Comparison of ENCODE assay signal across 8 mouse cellular contexts in genomic region chr15:86057413-86057812, GRCm38 (mm10). TPM values are rescaled to one million over a fixed set of nuclear protein-coding genes. Genes with fewer than 3 reads are reported as not detected.
DNase-seq lines count a peak whose midpoint lies in the region; ATAC-seq and TF ChIP-seq lines count a peak whose summit lies in the region.

Gene Gramd4 (plus strand): TSS chr15:86057695.

- peak within 1 kb of the TSS; percentile 84 for H3K4me2 ChIP-seq in intestine, embryonic 14.5 days (ENCODE audit: low read length)
- H3K4me2 ChIP-seq in lung, embryonic 16.5 days (ENCODE audit: low read depth, low read length): peak within 1 kb of the TSS; percentile 80

- WGBS in spleen, adult 2 months: 67% methylated on average over 6 of the region's 6 CpGs
- 28% methylated on average over 6 of the region's 6 CpGs for WGBS in intestine, embryonic 14.5 days
- WGBS in lung, embryonic 16.5 days: 19% methylated on average over 6 of the region's 6 CpGs

- H3K27me3 ChIP-seq in spleen, adult 2 months (ENCODE audit: control insufficient read depth, insufficient read depth, low read length): no peaks in the 10 kb centered on the region
- H3K27me3 ChIP-seq in intestine, embryonic 14.5 days (replicated peaks; ENCODE audit: control insufficient read depth, insufficient read depth, low read length): no peaks in the 10 kb centered on the region
- no peaks in the 10 kb centered on the region for H3K27me3 ChIP-seq in lung, embryonic 16.5 days (ENCODE audit: control insufficient read depth, insufficient read depth, low read depth, low read length)

- DNase-seq in spleen, adult 2 months (ENCODE audit: low read depth in 1 of 2, low spot score in 2 of 2): no peak
- no peak for DNase-seq in spleen, adult 18-20 months
- peak; percentile 81 for DNase-seq in cerebellum, adult 11 months
- DNase-seq in gonadal fat pad, adult 2 months (ENCODE audit: low read depth): peak; percentile 81
- no peak for DNase-seq in intestine, embryonic 14.5 days (ENCODE audit: low spot score)
- no peak for DNase-seq in frontal cortex, postnatal 14 days (ENCODE audit: low spot score in 2 of 2)
- DNase-seq in embryo, embryonic 10.5 days (ENCODE audit: low spot score): no peak

- no peaks in the 10 kb centered on the region for H3K36me3 ChIP-seq in spleen, adult 2 months (ENCODE audit: control insufficient read depth, insufficient read depth, low read length)
- H3K36me3 ChIP-seq in intestine, embryonic 14.5 days (ENCODE audit: control insufficient read depth, insufficient read depth, low read length): no peaks in the 10 kb centered on the region
- H3K36me3 ChIP-seq in lung, embryonic 16.5 days (ENCODE audit: control insufficient read depth, insufficient read depth, low read length): no peaks in the 10 kb centered on the region

- ATAC-seq in intestine, embryonic 14.5 days (replicated peaks; ENCODE audit: low FRiP score, low TSS enrichment, low read depth): no peak
- ATAC-seq in lung, embryonic 16.5 days (ENCODE audit: low read depth): no peak

- peak within 1 kb of the TSS; percentile 86 for H3K9ac ChIP-seq in intestine, embryonic 14.5 days (ENCODE audit: low read length)
- H3K9ac ChIP-seq in lung, embryonic 16.5 days (ENCODE audit: low read length): peak within 1 kb of the TSS; percentile 92

- no peak for TF ChIP-seq CTCF in spleen, adult 2 months (IDR thresholded peaks at IDR 0.05; ENCODE audit: extremely low read depth, insufficient read depth, insufficient read length, insufficient replicate concordance)

- H3K4me1 ChIP-seq in spleen, adult 2 months (ENCODE audit: control insufficient read depth, insufficient read depth, insufficient read length): peaks cover 50% of the 10 kb centered on the region
- peaks cover 24% of the 10 kb centered on the region for H3K4me1 ChIP-seq in intestine, embryonic 14.5 days (replicated peaks; ENCODE audit: control insufficient read depth, insufficient read depth, low read length)
- H3K4me1 ChIP-seq in lung, embryonic 16.5 days (replicated peaks; ENCODE audit: control insufficient read depth, insufficient read depth, low read length): peaks cover 36% of the 10 kb centered on the region

- TF ChIP-seq POLR2A in spleen, adult 2 months (IDR thresholded peaks at IDR 0.05; ENCODE audit: low read depth, low read length): no peak

- peak within 1 kb of the TSS; percentile 64 for H3K4me3 ChIP-seq in spleen, adult 2 months (ENCODE audit: extremely low read depth, insufficient read depth, insufficient read length)
- peak within 1 kb of the TSS; percentile 74 for H3K4me3 ChIP-seq in intestine, embryonic 14.5 days (ENCODE audit: low read depth, low read length)
- H3K4me3 ChIP-seq in lung, embryonic 16.5 days (ENCODE audit: low read length): peak within 1 kb of the TSS; percentile 85

- peak within 1 kb of the TSS; percentile 30 for H3K27ac ChIP-seq in spleen, adult 2 months (ENCODE audit: insufficient read depth, low read length)
- peak within 1 kb of the TSS; percentile 30; the same call in 1 of the 2 replicates for H3K27ac ChIP-seq in intestine, embryonic 14.5 days (ENCODE audit: low read depth)
- H3K27ac ChIP-seq in lung, embryonic 16.5 days (ENCODE audit: low read length): peak within 1 kb of the TSS; percentile 66

- H3K9me3 ChIP-seq in intestine, embryonic 14.5 days (ENCODE audit: control insufficient read depth, low read length): no peaks in the 10 kb centered on the region
- H3K9me3 ChIP-seq in lung, embryonic 16.5 days (ENCODE audit: control insufficient read depth, low read length): no peaks in the 10 kb centered on the region

RNA-seq across cellular contexts. Expression of gene Gramd4, which starts in this region (rescaled TPM):
- polyA plus RNA-seq in spleen, adult 2 months (2012; rRNA removed): 36.2 and 43.9 TPM in 2 replicates
- 42.5 and 44.3 TPM in 2 replicates for polyA plus RNA-seq in gonadal fat pad, adult 2 months (2012; rRNA removed)
- 6.0 and 8.1 TPM in 2 replicates for polyA plus RNA-seq in intestine, embryonic 14.5 days (2014; fragmentation: Nextera tagmentation; extraction: Ambion mirVana)
- polyA plus RNA-seq in lung, embryonic 16.5 days (2015; fragmentation: Nextera tagmentation; extraction: Ambion mirVana): 9.2 and 11.2 TPM in 2 replicates

Comparison
In these comparisons a context has a peak if more than half of its experiments do, and no peak if none do; other contexts are left out.
1. DNase-seq: peak in cerebellum, adult 11 months (single experiment) and gonadal fat pad, adult 2 months (single experiment); none in spleen, adult 2 months (0 of 2), spleen, adult 18-20 months (0 of 2), intestine, embryonic 14.5 days (single experiment), frontal cortex, postnatal 14 days (0 of 2) and embryo, embryonic 10.5 days (single experiment).
2. Peak in every context shown above with its lines, with median percentiles within 50 percentile points of each other: H3K27ac ChIP-seq and H3K4me3 ChIP-seq.